Mouse (Mus musculus) Patski (cell line): ENCODE results near the gene Cabp4. TPM values are rescaled to one million over a fixed set of nuclear protein-coding genes. Genes with fewer than 3 reads are reported as not detected.
"Not testable (repeated sequence)": the region's sequence is repeated elsewhere in the genome, so short reads cannot be mapped to it uniquely, and the experiment has no call there.

Source experiments
- ATAC-seq: fragments of 100-300 bp; one replicate; pipeline ENCODE4 v1.8.0; 2021
- CTCF ChIA-PET: fragments of 350-600 bp; sonication (Branson Sonifier 250); formaldehyde crosslinking; loops from one replicate; lab custom pipeline; 2022; ENCODE audit warnings: inconsistent platforms; lab: Charles Lee
- POLR2A ChIA-PET: fragments of 350-600 bp; sonication (Branson Sonifier 250); formaldehyde crosslinking; loops from one replicate; lab custom pipeline; 2022; ENCODE audit warnings: antibody characterized with exemption, inconsistent platforms; lab: Charles Lee
- DNase-seq: peaks from one replicate; pipeline ENCODE4 v3.0.0-alpha.2; 2011; ENCODE audit warnings: low read depth, low spot score
- H3K27me3 ChIP-seq: fragments of 371-371 bp; one replicate; pipeline ENCODE4 v1.5.1; 2021
- CTCF ChIP-seq: fragments of 100-300 bp; IDR thresholded peaks from one replicate; pipeline ENCODE4 v1.5.1; 2021
- in situ Hi-C: fragments of 300-500 bp; cut with MboI; formaldehyde crosslinking; loops from 3 replicates; pipeline ENCODE4 v1.11.1; 2018; ENCODE audit warnings: low pct_unique_long_range_greater_than_20kb, mixed read lengths
- polyA plus RNA-seq: library from polyadenylated mRNA; unstranded; gene quantifications from one replicate; pipeline ENCODE4 v1.2.3, GENCODE M21; 2021

Cabp4 gene
- polyA plus RNA-seq, 1 experiment from 2014 or later: 0.17 TPM

- TF ChIP-seq CTCF: no peak
Measured at GRCm38 (mm10) chr19:4139446-4139845, 4.4 kb downstream of the Cabp4 start, which contains the start of gene Gpr152. Gene Gpr152, plus strand, starts transcription at chr19:4139787.

GRCm38 (mm10) chr19:4137913-4138312 lies 5.9 kb downstream of the Cabp4 start:
- DNase-seq (no peak), ATAC-seq (no peak)
- no peak for TF ChIP-seq CTCF
- ChIA-PET POLR2A (no interaction called here), CTCF (interaction anchor here (1.1 to 1.5 kb wide), 2 partner anchors 68 to 119 kb away, joined by 3 read pairs; no protein-coding TSS in a partner anchor)
- in situ Hi-C loops: no loop called here
- H3K27me3 ChIP-seq: no peaks in the 10 kb centered on the region

More at GRCm38 (mm10) chr19:4139446-4139845, 4.4 kb downstream of the Cabp4 start, which contains the start of gene Gpr152:
- CTCF ChIA-PET: no interaction called here
- H3K27me3 ChIP-seq: no peaks in the 10 kb centered on the region
- in situ Hi-C loops: no loop called here
- ATAC-seq (no peak), DNase-seq (no peak)
- POLR2A ChIA-PET: interaction anchor here (0.6 to 1.6 kb wide), 2 partner anchors 8 to 21 kb away, joined by 3 to 4 read pairs; no protein-coding TSS in a partner anchor

GRCm38 (mm10) chr19:4136463-4136862 lies 7.4 kb downstream of the Cabp4 start:
- no peak for TF ChIP-seq CTCF
- POLR2A ChIA-PET: no interaction called here
- H3K27me3 ChIP-seq: no peaks in the 10 kb centered on the region
- in situ Hi-C loops: no loop called here
- no peak for DNase-seq
- ATAC-seq: no peak
- CTCF ChIA-PET: interaction anchor here (1.0 to 1.2 kb wide), 2 partner anchors 11 to 38 kb away, joined by 3 read pairs; no protein-coding TSS in a partner anchor

- in situ Hi-C loops: not testable (repeated sequence)
Measured at GRCm38 (mm10) chr19:4135963-4136345, 7.9 kb downstream of the Cabp4 start.

GRCm38 (mm10) chr19:4135229-4135962 lies 8.4 kb downstream of the Cabp4 start:
- H3K27me3 ChIP-seq, DNase-seq, in situ Hi-C loops, CTCF ChIA-PET: not testable (repeated sequence)
- POLR2A ChIA-PET: interaction anchor here (0.9 kb wide), 1 partner anchor 9 kb away, joined by 3 read pairs; no protein-coding TSS in a partner anchor
- peak; percentile 2 for ATAC-seq

More at GRCm38 (mm10) chr19:4135963-4136345, 7.9 kb downstream of the Cabp4 start:
- CTCF ChIA-PET: interaction anchor here (1.2 kb wide), 1 partner anchor 11 kb away, joined by 3 read pairs; no protein-coding TSS in a partner anchor
- H3K27me3 ChIP-seq, DNase-seq, POLR2A ChIA-PET: not testable (repeated sequence)
- ATAC-seq: peak; percentile 29

- no peak for TF ChIP-seq CTCF
- CTCF ChIA-PET: interaction anchor here (1.1 kb wide), 1 partner anchor 52 kb away, joined by 3 read pairs; no protein-coding TSS in a partner anchor
- DNase-seq (no peak), ATAC-seq (no peak)
- POLR2A ChIA-PET: interaction anchor here (0.7 kb wide), 1 partner anchor 14 kb away, joined by 3 read pairs; no protein-coding TSS in a partner anchor
- in situ Hi-C loops: no loop called here
- no peaks in the 10 kb centered on the region for H3K27me3 ChIP-seq
Measured at GRCm38 (mm10) chr19:4134354-4134753, 9.5 kb downstream of the Cabp4 start.

GRCm38 (mm10) chr19:4131768-4132167 lies 12.1 kb downstream of the Cabp4 start:
- TF ChIP-seq CTCF: no peak
- CTCF ChIA-PET: interaction anchor here (1.8 kb wide), 1 partner anchor 33 kb away, joined by 4 read pairs; no protein-coding TSS in a partner anchor
- ATAC-seq (no peak), DNase-seq (no peak)
- H3K27me3 ChIP-seq: no peaks in the 10 kb centered on the region
- POLR2A ChIA-PET: no interaction called here
- in situ Hi-C loops: no loop called here

GRCm38 (mm10) chr19:4131075-4131474 lies 12.8 kb downstream of the Cabp4 start:
- ChIA-PET POLR2A (no interaction called here), CTCF (interaction anchor here (1.8 kb wide), 1 partner anchor 32 kb away, joined by 4 read pairs; no protein-coding TSS in a partner anchor)
- no peak for DNase-seq
- no peaks in the 10 kb centered on the region for H3K27me3 ChIP-seq
- no peak for TF ChIP-seq CTCF
- no peak for ATAC-seq
- in situ Hi-C loops: no loop called here

GRCm38 (mm10) chr19:4130106-4130505 lies 13.7 kb downstream of the Cabp4 start:
- POLR2A ChIA-PET: interaction anchor here (0.6 to 2.1 kb wide), 3 partner anchors 42 to 244 kb away, joined by 3 to 6 read pairs (median 3); partner anchors contain the start of gene Ppp1ca
- no peaks in the 10 kb centered on the region for H3K27me3 ChIP-seq
- CTCF ChIA-PET: no interaction called here
- ATAC-seq (no peak), DNase-seq (no peak)
- in situ Hi-C loops: no loop called here
- TF ChIP-seq CTCF: no peak

GRCm38 (mm10) chr19:4129462-4129861 lies 14.4 kb downstream of the Cabp4 start:
- TF ChIP-seq CTCF: no peak
- no peaks in the 10 kb centered on the region for H3K27me3 ChIP-seq
- CTCF ChIA-PET: interaction anchor here (0.8 kb wide), 1 partner anchor 9 kb away, joined by 4 read pairs; no protein-coding TSS in a partner anchor
- POLR2A ChIA-PET: interaction anchor here (1.0 to 2.1 kb wide), 3 partner anchors 26 to 63 kb away, joined by 3 to 6 read pairs (median 6); partner anchors contain the start of gene Ppp1ca
- DNase-seq (no peak), ATAC-seq (no peak)
- in situ Hi-C loops: no loop called here
